Mouse (Mus musculus): ENCODE data around the gene Tnfrsf12a. TPM values are rescaled to one million over a fixed set of nuclear protein-coding genes. Genes with fewer than 3 reads are reported as not detected.
A peak's percentile ranks its signal among the peaks of the same experiment; 100 is the strongest.

The Tnfrsf12a gene
- polyA plus RNA-seq, 1 experiment from 2014 or later: 421 TPM

GRCm38 (mm10) chr17:23705525-23706104, 28.3 kb upstream of the Tnfrsf12a start:
- H3K27me3 ChIP-seq: no peaks in the 10 kb centered on the region
- no peak for DNase-seq (ENCODE audit: low read depth, low spot score)
- no peak for ATAC-seq
- ChIA-PET CTCF (interaction anchor here (0.7 to 2.2 kb wide), 21 partner anchors 9 to 141 kb away, joined by 3 to 21 read pairs (median 5); partner anchors contain the start of genes 1520401A03Rik, Bicdl2, Cldn9 and Pkmyt1), POLR2A (interaction anchor here (1.1 kb wide), 1 partner anchor 11 kb away, joined by 3 read pairs; no protein-coding TSS in a partner anchor)
- no peak for TF ChIP-seq CTCF (IDR thresholded peaks at IDR 0.05)
- in situ Hi-C loops (cut with MboI; ENCODE audit: low pct_unique_long_range_greater_than_20kb): no loop called here

- ATAC-seq: no peak
- H3K27me3 ChIP-seq: no peaks in the 10 kb centered on the region
- no peak for TF ChIP-seq CTCF (IDR thresholded peaks at IDR 0.05)
- CTCF ChIA-PET: no interaction called here
- no peak for DNase-seq (ENCODE audit: low read depth, low spot score)
- POLR2A ChIA-PET: no interaction called here
- in situ Hi-C loops (cut with MboI; ENCODE audit: low pct_unique_long_range_greater_than_20kb): loop anchor here (5.0 kb wide), 2 partner anchors 42 to 137 kb away; partner anchors contain the start of gene Bicdl2
Observed at GRCm38 (mm10) chr17:23704741-23705140, 27.5 kb upstream of the Tnfrsf12a start.

GRCm38 (mm10) chr17:23703301-23703700, 26.0 kb upstream of the Tnfrsf12a start:
- no peak for TF ChIP-seq CTCF (IDR thresholded peaks at IDR 0.05)
- ATAC-seq (no peak), DNase-seq (ENCODE audit: low read depth, low spot score) (no peak)
- ChIA-PET POLR2A (no interaction called here), CTCF (interaction anchor here (0.7 kb wide), 2 partner anchors 42 to 73 kb away, joined by 3 read pairs; no protein-coding TSS in a partner anchor)
- no peaks in the 10 kb centered on the region for H3K27me3 ChIP-seq
- in situ Hi-C loops (cut with MboI; ENCODE audit: low pct_unique_long_range_greater_than_20kb): loop anchor here (5.0 kb wide), 2 partner anchors 41 to 136 kb away; partner anchors contain the start of gene Bicdl2

GRCm38 (mm10) chr17:23700079-23700478, 22.8 kb upstream of the Tnfrsf12a start:
- CTCF ChIA-PET: interaction anchor here (0.8 to 2.4 kb wide), 20 partner anchors 10 to 147 kb away, joined by 3 to 16 read pairs (median 4); partner anchors contain the start of genes Bicdl2, Cldn9, Thoc6 and Tnfrsf12a

GRCm38 (mm10) chr17:23699131-23700077, 22.1 kb upstream of the Tnfrsf12a start:
- ChIA-PET POLR2A (interaction anchor here (0.7 to 2.9 kb wide), 3 partner anchors 19 to 32 kb away, joined by 3 to 28 read pairs (median 6); partner anchors contain the start of genes Thoc6 and Tnfrsf12a), CTCF (interaction anchor here (0.8 to 2.4 kb wide), 19 partner anchors 11 to 147 kb away, joined by 3 to 16 read pairs (median 4); partner anchors contain the start of genes Bicdl2, Cldn9, Thoc6 and Tnfrsf12a)
- no peaks in the 10 kb centered on the region for H3K27me3 ChIP-seq
- DNase-seq (ENCODE audit: low read depth, low spot score) (no peak), ATAC-seq (peak; percentile 51)
- in situ Hi-C loops (cut with MboI; ENCODE audit: low pct_unique_long_range_greater_than_20kb): loop anchor here (5.0 kb wide), 2 partner anchors 37 to 132 kb away; partner anchors contain the start of gene Bicdl2
- peak; percentile 39 for TF ChIP-seq CTCF (IDR thresholded peaks at IDR 0.05)

More at GRCm38 (mm10) chr17:23700079-23700478, 22.8 kb upstream of the Tnfrsf12a start:
- DNase-seq (ENCODE audit: low read depth, low spot score) (peak; percentile 64), ATAC-seq (peak; percentile 100)
- TF ChIP-seq CTCF (IDR thresholded peaks at IDR 0.05): peak; percentile 98
- POLR2A ChIA-PET: interaction anchor here (0.6 to 2.9 kb wide), 3 partner anchors 25 to 47 kb away, joined by 3 to 28 read pairs (median 6); partner anchors contain the start of genes Thoc6 and Tnfrsf12a
- no peaks in the 10 kb centered on the region for H3K27me3 ChIP-seq
- in situ Hi-C loops (cut with MboI; ENCODE audit: low pct_unique_long_range_greater_than_20kb): loop anchor here (5.0 kb wide), 2 partner anchors 38 to 133 kb away; partner anchors contain the start of gene Bicdl2

GRCm38 (mm10) chr17:23695801-23696200, 18.5 kb upstream of the Tnfrsf12a start:
- TF ChIP-seq CTCF (IDR thresholded peaks at IDR 0.05): no peak

GRCm38 (mm10) chr17:23694491-23694890, 17.2 kb upstream of the Tnfrsf12a start:
- ChIA-PET POLR2A (no interaction called here), CTCF (interaction anchor here (1.1 to 3.0 kb wide), 5 partner anchors 10 to 30 kb away, joined by 3 to 16 read pairs (median 6); partner anchors contain the start of gene Cldn9)
- in situ Hi-C loops (cut with MboI; ENCODE audit: low pct_unique_long_range_greater_than_20kb): no loop called here

More at GRCm38 (mm10) chr17:23695801-23696200, 18.5 kb upstream of the Tnfrsf12a start:
- no peaks in the 10 kb centered on the region for H3K27me3 ChIP-seq
- no peak for DNase-seq (ENCODE audit: low read depth, low spot score)
- in situ Hi-C loops (cut with MboI; ENCODE audit: low pct_unique_long_range_greater_than_20kb): no loop called here
- ChIA-PET POLR2A (no interaction called here), CTCF (interaction anchor here (1.7 kb wide), 1 partner anchor 10 kb away, joined by 6 read pairs; no protein-coding TSS in a partner anchor)
- no peak for ATAC-seq

GRCm38 (mm10) chr17:23683856-23684672, 6.8 kb upstream of the Tnfrsf12a start, which contains the start of gene Cldn9:
Cldn9 (minus strand) TSS chr17:23684026.
- TF ChIP-seq CTCF (IDR thresholded peaks at IDR 0.05): no peak
- no peak for DNase-seq (ENCODE audit: low read depth, low spot score)
- in situ Hi-C loops (cut with MboI; ENCODE audit: low pct_unique_long_range_greater_than_20kb): no loop called here
- CTCF ChIA-PET: interaction anchor here (1.8 to 3.0 kb wide), 4 partner anchors 10 to 22 kb away, joined by 5 to 16 read pairs (median 6); no protein-coding TSS in a partner anchor
- no peak for ATAC-seq
- POLR2A ChIA-PET: interaction anchor here (0.6 kb wide), 1 partner anchor 1149 kb away, joined by 3 read pairs; no protein-coding TSS in a partner anchor
- no peaks in the 10 kb centered on the region for H3K27me3 ChIP-seq

More at GRCm38 (mm10) chr17:23694491-23694890, 17.2 kb upstream of the Tnfrsf12a start:
- ATAC-seq: peak; percentile 77
- DNase-seq (ENCODE audit: low read depth, low spot score): no peak
- no peaks in the 10 kb centered on the region for H3K27me3 ChIP-seq
- TF ChIP-seq CTCF (IDR thresholded peaks at IDR 0.05): no peak

- ChIA-PET POLR2A (no interaction called here), CTCF (interaction anchor here (1.8 to 3.0 kb wide), 3 partner anchors 10 to 16 kb away, joined by 7 to 16 read pairs (median 7); no protein-coding TSS in a partner anchor)
- no peak for TF ChIP-seq CTCF (IDR thresholded peaks at IDR 0.05)
- H3K27me3 ChIP-seq: no peaks in the 10 kb centered on the region
- ATAC-seq (no peak), DNase-seq (ENCODE audit: low read depth, low spot score) (no peak)
- in situ Hi-C loops (cut with MboI; ENCODE audit: low pct_unique_long_range_greater_than_20kb): no loop called here
Observed at GRCm38 (mm10) chr17:23683226-23683625, 6.0 kb upstream of the Tnfrsf12a start.

Data from Patski (cell line).